Mouse (Mus musculus): ENCODE data around the gene Aff3.

DNA sequence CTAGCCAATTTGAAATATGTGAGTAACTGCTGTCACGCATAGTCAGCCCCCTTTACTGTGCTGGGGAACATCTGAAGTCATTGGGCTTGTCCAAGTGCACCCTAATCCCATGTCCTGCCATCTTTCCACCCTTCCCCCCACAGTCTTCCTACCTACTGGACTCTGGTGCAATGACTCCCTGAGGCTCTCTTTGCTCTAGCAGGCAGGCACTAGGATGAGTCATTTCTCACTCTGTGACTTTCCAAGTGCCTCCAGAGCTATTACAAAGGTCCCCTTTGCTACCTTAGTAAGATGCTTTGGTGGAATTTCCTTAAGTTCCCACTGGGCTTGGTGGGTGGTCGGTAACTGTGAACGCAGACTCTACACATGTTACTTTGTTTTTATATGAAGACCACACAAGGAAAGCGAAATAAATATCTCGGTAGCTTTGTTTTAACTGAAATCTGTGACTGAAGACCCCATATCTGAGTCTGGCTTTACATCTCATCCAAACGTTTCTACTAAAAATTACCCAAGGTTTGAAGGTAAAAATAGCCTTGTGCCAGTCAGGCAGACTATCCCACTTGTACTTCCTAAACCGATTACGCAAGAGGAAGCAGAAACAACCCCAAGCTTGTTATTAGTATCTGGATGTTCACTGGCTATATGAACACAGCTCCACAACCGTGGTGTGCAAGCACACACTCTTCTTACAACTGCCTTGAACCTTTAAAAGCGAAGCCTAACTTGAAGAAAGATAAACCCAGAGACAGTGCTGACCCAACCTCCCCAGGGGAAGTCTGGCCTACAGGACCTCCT is 405.0 kb downstream of the Aff3 start:
- TF ChIP-seq CTCF (IDR thresholded peaks at IDR 0.05; ENCODE audit: insufficient read depth, low read length) (no peak), POLR2A (IDR thresholded peaks at IDR 0.05; ENCODE audit: borderline replicate concordance, extremely low read depth, low read depth, low read length) (no peak)

Measured in lung, adult 2 months (tissue).